Mouse (Mus musculus) midbrain, embryonic 16.5 days (tissue): Measurements from ENCODE around the gene Slco3a1. TPM values are rescaled to one million over a fixed set of nuclear protein-coding genes. Genes with fewer than 3 reads are reported as not detected.
"Not testable (repeated sequence)": the region's sequence is repeated elsewhere in the genome, so short reads cannot be mapped to it uniquely, and the experiment has no call there.

Source experiments
- ATAC-seq: fragments of 200-750 bp; cut with Nextera tagmentation; 2 replicates; pipeline ENCODE4 v1.8.0; 2017; ENCODE audit warnings: moderate TSS enrichment
- H3K27ac ChIP-seq: fragments of 300-500 bp; sonication (generic); 2 replicates; pipeline ENCODE4 v1.5.1; 2014; ENCODE audit warnings: mild to moderate bottlenecking, low read length, mixed read lengths
- H3K27me3 ChIP-seq: fragments of 300-500 bp; sonication (generic); 2 replicates; pipeline ENCODE4 v1.6.1; 2014; ENCODE audit warnings: low read depth, low read length, mixed read lengths; ENCODE audit not compliant: control insufficient read depth, insufficient read depth
- H3K36me3 ChIP-seq: fragments of 300-500 bp; sonication (generic); 2 replicates; pipeline ENCODE4 v1.6.1; 2014; ENCODE audit warnings: mild to moderate bottlenecking, low read length, moderate library complexity, mixed read lengths; ENCODE audit not compliant: control insufficient read depth, insufficient read depth
- H3K4me1 ChIP-seq: fragments of 300-500 bp; sonication (generic); 2 replicates; pipeline ENCODE4 v1.6.1; 2014; ENCODE audit warnings: mild to moderate bottlenecking, low read length, mixed read lengths; ENCODE audit not compliant: control insufficient read depth, insufficient read depth
- H3K4me2 ChIP-seq: fragments of 300-500 bp; sonication (generic); 2 replicates; pipeline ENCODE4 v1.6.1; 2014; ENCODE audit warnings: mild to moderate bottlenecking, low read length, mixed read lengths
- H3K4me3 ChIP-seq: fragments of 300-500 bp; sonication (generic); 2 replicates; pipeline ENCODE4 v1.5.1; 2014; ENCODE audit warnings: low read depth, mild to moderate bottlenecking, low read length, moderate library complexity, mixed read lengths
- H3K9ac ChIP-seq: fragments of 300-500 bp; sonication (generic); 2 replicates; pipeline ENCODE4 v1.6.1; 2014; ENCODE audit warnings: low read depth, low read length, mixed read lengths
- H3K9me3 ChIP-seq: fragments of 300-500 bp; sonication (generic); replicated peaks from 2 replicates; pipeline ENCODE4 v1.6.1; 2014; ENCODE audit warnings: mild to moderate bottlenecking, low read length, mixed read lengths; ENCODE audit not compliant: control insufficient read depth, poor library complexity, severe bottlenecking
- WGBS: fragments of 180-500 bp; shearing (Covaris S2); extraction: QIAGEN DNeasy Blood & Tissue Kit; methylation state at CpG from one replicate; pipeline ENCODE4 v1.1.7; 2014; 5-methylcytosine and 5-hydroxymethylcytosine counted together
- polyA plus RNA-seq: library from polyadenylated mRNA; unstranded; fragments of >200 nt; fragmentation: Nextera tagmentation; extraction: Ambion mirVana; gene quantifications from 2 replicates; pipeline ENCODE4 v1.2.1, GENCODE M21; 2015

Gene Slco3a1
- polyA plus RNA-seq, 1 experiment from 2014 or later = 27.2 TPM

GRCm38 (mm10) chr7:74407851-74408250, 146.7 kb downstream of the Slco3a1 start:
- not testable (repeated sequence) for H3K27me3 ChIP-seq, ATAC-seq, H3K9ac ChIP-seq, H3K27ac ChIP-seq, H3K4me3 ChIP-seq, H3K4me2 ChIP-seq, H3K36me3 ChIP-seq, H3K4me1 ChIP-seq, H3K9me3 ChIP-seq

GRCm38 (mm10) chr7:74399729-74400128, 154.9 kb downstream of the Slco3a1 start:
- 96% methylated on average over 6 of the region's 6 CpGs for WGBS
- no peaks in the 10 kb centered on the region for H3K9me3 ChIP-seq
- ATAC-seq = no peak

GRCm38 (mm10) chr7:74399154-74399553, 155.4 kb downstream of the Slco3a1 start:
- ATAC-seq = no peak
- H3K4me1 ChIP-seq = no peaks in the 10 kb centered on the region
- 91% methylated on average over 4 of the region's 4 CpGs for WGBS
- no peaks in the 10 kb centered on the region for H3K27me3 ChIP-seq
- H3K27ac ChIP-seq = no peak overlapping the region
- no peak overlapping the region for H3K4me2 ChIP-seq
- no peaks in the 10 kb centered on the region for H3K36me3 ChIP-seq
- no peak overlapping the region for H3K4me3 ChIP-seq
- H3K9ac ChIP-seq = no peak overlapping the region
- no peaks in the 10 kb centered on the region for H3K9me3 ChIP-seq

More at GRCm38 (mm10) chr7:74399729-74400128, 154.9 kb downstream of the Slco3a1 start:
- Histone ChIP-seq H3K36me3 (no peaks in the 10 kb centered on the region), H3K27ac (no peak overlapping the region), H3K4me3 (no peak overlapping the region), H3K4me1 (no peaks in the 10 kb centered on the region), H3K4me2 (no peak overlapping the region), H3K27me3 (no peaks in the 10 kb centered on the region), H3K9ac (no peak overlapping the region)

- no peaks in the 10 kb centered on the region for H3K36me3 ChIP-seq
- no peaks in the 10 kb centered on the region for H3K27me3 ChIP-seq
- no peak overlapping the region for H3K4me2 ChIP-seq
- H3K4me1 ChIP-seq = no peaks in the 10 kb centered on the region; the same call in 1 of the 2 replicates
- 73% methylated on average over 2 of the region's 2 CpGs for WGBS
- no peak for ATAC-seq
- H3K9me3 ChIP-seq = no peaks in the 10 kb centered on the region
- no peak overlapping the region for H3K9ac ChIP-seq
- H3K27ac ChIP-seq = no peak overlapping the region
- no peak overlapping the region for H3K4me3 ChIP-seq
Measured at GRCm38 (mm10) chr7:74398326-74398725, 156.3 kb downstream of the Slco3a1 start.

- no peak overlapping the region for H3K4me3 ChIP-seq
- no peak overlapping the region for H3K4me2 ChIP-seq
- H3K27ac ChIP-seq = no peak overlapping the region
- no peaks in the 10 kb centered on the region for H3K36me3 ChIP-seq
- H3K9me3 ChIP-seq = no peaks in the 10 kb centered on the region
- no peak overlapping the region for H3K9ac ChIP-seq
- ATAC-seq = no peak
- WGBS = 82% methylated on average over 5 of the region's 5 CpGs
- H3K27me3 ChIP-seq = no peaks in the 10 kb centered on the region
- H3K4me1 ChIP-seq = no peaks in the 10 kb centered on the region; the same call in 1 of the 2 replicates
Measured at GRCm38 (mm10) chr7:74391451-74391873, 163.1 kb downstream of the Slco3a1 start.

- no peaks in the 10 kb centered on the region for H3K27me3 ChIP-seq
Measured at GRCm38 (mm10) chr7:74389570-74389969, 165.0 kb downstream of the Slco3a1 start.

GRCm38 (mm10) chr7:74386257-74386656, 168.3 kb downstream of the Slco3a1 start:
- peak; percentile 64; the same call in 1 of the 2 replicates for ATAC-seq
- no peaks in the 10 kb centered on the region for H3K9me3 ChIP-seq
- H3K4me1 ChIP-seq = no peaks in the 10 kb centered on the region
- H3K4me3 ChIP-seq = no peak overlapping the region
- no peaks in the 10 kb centered on the region for H3K36me3 ChIP-seq
- 67% methylated on average over 5 of the region's 5 CpGs for WGBS
- no peak overlapping the region for H3K4me2 ChIP-seq
- no peaks in the 10 kb centered on the region for H3K27me3 ChIP-seq
- H3K27ac ChIP-seq = no peak overlapping the region
- H3K9ac ChIP-seq = no peak overlapping the region

More at GRCm38 (mm10) chr7:74389570-74389969, 165.0 kb downstream of the Slco3a1 start:
- no peak overlapping the region for H3K9ac ChIP-seq
- no peaks in the 10 kb centered on the region; the same call in 1 of the 2 replicates for H3K4me1 ChIP-seq
- no peak for ATAC-seq
- no peaks in the 10 kb centered on the region for H3K9me3 ChIP-seq
- H3K36me3 ChIP-seq = no peaks in the 10 kb centered on the region
- no peak overlapping the region for H3K4me3 ChIP-seq
- no peak overlapping the region for H3K27ac ChIP-seq
- 81% methylated on average over 2 of the region's 2 CpGs for WGBS
- H3K4me2 ChIP-seq = no peak overlapping the region

GRCm38 (mm10) chr7:74383040-74383666, 171.4 kb downstream of the Slco3a1 start:
- Histone ChIP-seq H3K9ac (no peak overlapping the region), H3K27me3 (no peaks in the 10 kb centered on the region), H3K27ac (no peak overlapping the region), H3K36me3 (no peaks in the 10 kb centered on the region), H3K4me1 (no peaks in the 10 kb centered on the region), H3K4me2 (no peak overlapping the region), H3K9me3 (no peaks in the 10 kb centered on the region), H3K4me3 (no peak overlapping the region)
- WGBS = 84% methylated on average over 3 of the region's 3 CpGs
- ATAC-seq = no peak

GRCm38 (mm10) chr7:74382286-74382685, 172.3 kb downstream of the Slco3a1 start:
- Histone ChIP-seq H3K4me2 (no peak overlapping the region), H3K9me3 (no peaks in the 10 kb centered on the region), H3K27me3 (no peaks in the 10 kb centered on the region), H3K9ac (no peak overlapping the region), H3K4me1 (no peaks in the 10 kb centered on the region), H3K36me3 (no peaks in the 10 kb centered on the region), H3K27ac (no peak overlapping the region), H3K4me3 (no peak overlapping the region)
- 76% methylated on average over 3 of the region's 3 CpGs for WGBS
- no peak for ATAC-seq
